Mouse (Mus musculus) bone marrow, adult 2 months (tissue): ENCODE data around the gene Fgf18.

Source experiments
- CTCF ChIP-seq: fragments of 200-500 bp; IDR thresholded peaks from 2 replicates; pipeline ENCODE4 v1.5.1; 2011; ENCODE audit warnings: low read length, control low read depth; ENCODE audit not compliant: control insufficient read depth, insufficient read depth
- POLR2A ChIP-seq: fragments of 200-500 bp; IDR thresholded peaks from 2 replicates; pipeline ENCODE4 v1.6.1; 2011; ENCODE audit warnings: low read depth, mild to moderate bottlenecking, control low read depth, low read length, borderline replicate concordance; ENCODE audit not compliant: control insufficient read depth

DNA sequence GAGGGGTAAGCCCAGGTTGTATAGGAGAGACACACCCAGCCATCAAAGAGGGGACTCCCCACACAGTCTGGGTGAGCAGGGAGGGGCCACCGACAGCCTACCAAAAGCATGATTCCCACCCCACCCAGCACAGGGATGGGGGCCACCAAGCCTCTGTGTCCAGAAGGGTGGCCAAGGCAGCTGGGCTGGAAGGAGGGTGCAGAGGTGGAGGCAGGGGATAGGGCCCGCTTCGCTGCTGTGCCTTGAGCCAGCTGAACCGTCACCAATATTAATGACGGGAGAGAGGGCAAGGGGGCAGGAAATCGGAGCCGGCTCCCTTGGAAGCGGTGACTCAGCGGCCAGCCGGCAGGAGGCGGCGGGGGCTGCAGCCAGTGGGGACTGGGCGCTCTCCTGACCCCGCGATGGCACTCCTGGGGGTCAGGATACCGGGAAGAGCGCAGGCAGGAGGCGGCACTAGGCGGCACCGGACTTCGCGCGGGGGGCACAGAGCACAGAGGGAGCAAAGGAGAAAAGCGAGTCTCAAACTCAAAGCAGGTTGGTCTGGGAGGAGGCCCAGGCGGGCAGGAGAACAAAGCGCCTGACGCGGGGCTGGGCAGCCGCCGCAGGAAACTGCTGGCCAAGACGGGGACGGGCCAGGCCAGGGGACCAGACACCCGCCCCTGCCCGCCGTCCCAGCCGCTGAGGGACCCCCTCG, 24.5 kb downstream of the Fgf18 start:
- TF ChIP-seq CTCF (no peak), POLR2A (no peak)
